Mouse (Mus musculus) bone marrow, adult 2 months (tissue): ENCODE results near the gene Rhbg. TPM values are rescaled to one million over a fixed set of nuclear protein-coding genes. Genes with fewer than 3 reads are reported as not detected.
"Not testable (repeated sequence)": the region's sequence is repeated elsewhere in the genome, so short reads cannot be mapped to it uniquely, and the experiment has no call there.

Experiments
- H3K27ac ChIP-seq: fragments of 200-500 bp; 2 replicates; pipeline ENCODE4 v1.5.1; 2012; ENCODE audit warnings: low read depth, mild to moderate bottlenecking, control low read depth, inconsistent platforms, low read length; ENCODE audit not compliant: control insufficient read depth, poor library complexity, insufficient read depth
- H3K4me1 ChIP-seq: fragments of 200-500 bp; 2 replicates; pipeline ENCODE4 v1.6.1; 2011; ENCODE audit warnings: low read length; ENCODE audit not compliant: control insufficient read depth, insufficient read depth
- H3K4me3 ChIP-seq: fragments of 200-500 bp; replicated peaks from 2 replicates; pipeline ENCODE3; 2011; ENCODE audit warnings: mild to moderate bottlenecking, low read depth, low read length, control low read depth; ENCODE audit not compliant: control insufficient read depth
- CTCF ChIP-seq: fragments of 200-500 bp; IDR thresholded peaks from 2 replicates; pipeline ENCODE4 v1.5.1; 2011; ENCODE audit warnings: low read length, control low read depth; ENCODE audit not compliant: control insufficient read depth, insufficient read depth
- POLR2A ChIP-seq: fragments of 200-500 bp; IDR thresholded peaks from 2 replicates; pipeline ENCODE4 v1.6.1; 2011; ENCODE audit warnings: low read depth, mild to moderate bottlenecking, control low read depth, low read length, borderline replicate concordance; ENCODE audit not compliant: control insufficient read depth
- WGBS: fragments of 180-500 bp; shearing (Covaris S2); methylation state at CpG from one replicate; pipeline ENCODE4 v1.1.7; 2018; 5-methylcytosine and 5-hydroxymethylcytosine counted together
- polyA plus RNA-seq: library from polyadenylated mRNA; stranded (reverse); fragments of >200 nt; gene quantifications from 2 replicates; pipeline ENCODE4 v1.2.4, GENCODE M21; 2011; ENCODE audit warnings: low replicate concordance; ENCODE audit not compliant: missing spikeins, insufficient read depth, insufficient read length

Gene Rhbg
- polyA plus RNA-seq, result not detected in 2 replicates

DNA sequence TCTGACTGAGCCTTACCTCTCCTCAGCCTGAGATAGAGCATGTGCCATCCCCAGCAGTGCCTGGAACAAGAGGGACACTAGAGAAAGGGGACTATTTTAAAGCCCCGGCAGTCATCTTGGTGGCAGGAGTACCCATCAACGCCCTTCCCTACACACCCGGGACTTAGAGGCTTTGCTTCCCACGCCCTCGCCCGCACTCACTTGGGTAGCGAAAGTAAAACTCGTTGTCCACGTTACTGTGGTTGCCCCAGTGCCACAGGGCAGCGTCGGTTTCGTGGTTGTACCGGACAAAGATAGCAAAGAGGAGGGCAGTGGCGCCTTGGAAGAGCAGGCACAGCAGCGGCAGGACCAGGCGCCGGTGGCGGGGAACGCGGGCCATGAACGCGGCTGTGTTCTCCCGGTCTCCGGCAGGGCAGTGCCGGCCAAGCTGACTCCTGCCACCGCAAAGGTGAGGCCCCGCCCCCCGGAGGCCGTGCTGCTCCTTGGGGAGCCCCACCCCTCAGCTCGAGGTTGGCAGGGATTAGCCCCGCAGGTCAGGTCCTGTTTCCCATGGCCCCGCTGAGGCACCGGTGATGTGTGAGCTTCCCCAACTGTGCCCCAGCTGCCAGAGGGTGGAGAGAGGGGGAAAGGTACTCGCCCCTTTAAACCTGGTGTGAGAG, at the start of gene Rhbg:
Gene Rhbg (minus strand): TSS at position 442 of the 659 bp plus-strand sequence.
- WGBS, result under 1% methylated on average over 34 of the region's 34 CpGs
- Histone ChIP-seq H3K27ac (no peak within 1 kb of the TSS), H3K4me3 (peak within 1 kb of the TSS; percentile 61), H3K4me1 (no peaks in the 10 kb centered on the region)
- no peak for TF ChIP-seq POLR2A
- no peak for TF ChIP-seq CTCF

DNA sequence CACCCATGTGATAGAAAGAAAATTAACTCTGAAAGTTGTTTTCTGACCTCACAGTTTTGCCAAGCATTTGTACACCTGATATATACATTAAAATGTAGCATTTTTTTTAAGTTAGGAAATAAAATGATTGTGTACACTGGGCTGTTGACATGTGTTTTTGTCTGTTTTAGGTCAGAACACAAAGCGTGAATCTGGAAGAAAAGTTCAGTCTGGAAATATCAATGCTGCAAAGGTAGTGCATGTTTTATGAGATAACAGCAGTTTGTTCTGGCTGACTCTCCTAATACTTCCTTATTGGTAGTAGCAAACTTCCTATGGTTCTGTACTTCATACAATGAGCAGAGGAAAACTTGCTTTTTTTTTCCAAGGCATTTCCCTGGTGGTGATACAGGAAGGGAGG, 44.7 kb upstream of the Rhbg start:
- 62% methylated on average over 1 of the region's 1 CpGs for WGBS
- Histone ChIP-seq H3K27ac (no peak overlapping the region), H3K4me1 (no peaks in the 10 kb centered on the region; the same call in none of the 2 replicates), H3K4me3 (no peak overlapping the region)
- TF ChIP-seq CTCF, result no peak
- no peak for TF ChIP-seq POLR2A

DNA sequence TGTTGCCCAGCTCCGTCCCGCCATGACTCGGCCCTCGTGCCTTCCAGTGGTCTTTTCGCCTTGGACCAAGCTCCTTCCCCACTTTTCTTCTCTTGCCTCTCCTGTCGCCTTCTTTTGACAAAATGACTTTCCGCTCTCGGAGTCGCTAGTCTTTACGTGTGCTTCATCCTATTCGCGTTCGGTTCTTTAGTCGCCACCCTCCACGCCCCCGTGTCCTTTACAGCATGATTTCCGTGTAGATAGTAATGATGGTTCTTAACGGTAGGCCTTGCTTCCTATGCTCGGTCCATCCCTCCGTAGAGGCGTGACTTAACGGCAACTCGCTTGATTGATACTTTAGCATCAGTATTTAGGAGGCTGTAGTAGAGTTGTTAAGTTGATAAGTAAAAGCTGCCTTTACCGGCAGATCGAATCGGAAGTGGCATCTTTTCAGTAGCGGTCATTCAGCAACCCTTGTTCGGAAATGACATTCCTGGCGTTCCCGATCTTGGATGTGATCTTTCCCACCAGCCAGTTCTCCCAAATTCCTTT, 42.9 kb upstream of the Rhbg start:
- no peak for TF ChIP-seq POLR2A
- no peak for TF ChIP-seq CTCF
- H3K4me1 ChIP-seq, result no peaks in the 10 kb centered on the region; the same call in none of the 2 replicates
- H3K4me3 ChIP-seq, result peak overlapping the region; percentile 97
- whole genome bisulfite sequencing, result under 1% methylated on average over 30 of the region's 30 CpGs
- peak overlapping the region; percentile 84 for H3K27ac ChIP-seq

GRCm38 (mm10) chr3:88296561-88297318, 42.2 kb upstream of the Rhbg start, which contains the start of the genes Tsacc and Cct3:
TSS of gene Tsacc (minus strand) at chr3:88296999.
TSS of gene Cct3 (plus strand) at chr3:88297116.
- H3K4me1 ChIP-seq, result no peaks in the 10 kb centered on the region; the same call in none of the 2 replicates
- under 1% methylated on average over 44 of the region's 44 CpGs for WGBS
- H3K4me3 ChIP-seq, result peak within 1 kb of the TSS; percentile 97
- no peak for TF ChIP-seq CTCF
- peak; percentile 55; the same call in 1 of the 2 replicates for TF ChIP-seq POLR2A
- peak within 1 kb of the TSS; percentile 89 for H3K27ac ChIP-seq

DNA sequence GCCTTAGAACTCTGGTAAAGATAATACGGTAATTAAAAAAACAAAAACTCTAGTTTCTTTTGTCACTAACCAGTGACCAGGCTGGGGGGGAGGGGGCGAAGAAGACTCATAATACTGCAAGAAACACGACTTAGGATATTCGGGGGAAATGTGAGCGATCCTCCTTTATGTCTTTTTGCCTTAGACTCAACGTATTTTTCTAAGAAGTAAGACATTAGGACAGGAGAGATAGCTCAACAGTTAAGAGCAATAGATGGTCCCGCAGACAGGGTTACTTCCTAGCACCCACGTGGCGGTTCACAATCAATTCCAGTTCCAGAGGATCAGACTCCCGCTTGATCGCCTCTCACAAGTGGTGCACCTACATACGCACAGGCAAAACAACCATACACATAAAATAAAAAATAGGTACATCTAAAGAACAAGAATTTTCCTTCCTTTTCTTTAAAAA, 41.6 kb upstream of the Rhbg start:
- under 1% methylated on average over 12 of the region's 12 CpGs for WGBS
- H3K4me3 ChIP-seq, result peak overlapping the region; percentile 82

GRCm38 (mm10) chr3:88295272-88295671, 40.8 kb upstream of the Rhbg start:
- 21% methylated on average over 1 of the region's 1 CpGs for WGBS
- not testable (repeated sequence) for H3K4me3 ChIP-seq, H3K27ac ChIP-seq, H3K4me1 ChIP-seq

More for the DNA sequence above, 41.6 kb upstream of the Rhbg start:
- Histone ChIP-seq H3K27ac (no peak overlapping the region; the same call in 1 of the 2 replicates), H3K4me1 (no peaks in the 10 kb centered on the region; the same call in none of the 2 replicates)
- TF ChIP-seq CTCF, result no peak
- TF ChIP-seq POLR2A, result 0 out of 2 replicates have a peak, but pooled peaks have one; percentile 13

- 51% methylated on average over 4 of the region's 4 CpGs for WGBS
- no peak overlapping the region for H3K27ac ChIP-seq
- TF ChIP-seq CTCF, result peak; percentile 15; the same call in 1 of the 2 replicates
- TF ChIP-seq POLR2A, result no peak
- no peak overlapping the region for H3K4me3 ChIP-seq
- no peaks in the 10 kb centered on the region for H3K4me1 ChIP-seq
Observed at GRCm38 (mm10) chr3:88291970-88292369, 37.5 kb upstream of the Rhbg start.

DNA sequence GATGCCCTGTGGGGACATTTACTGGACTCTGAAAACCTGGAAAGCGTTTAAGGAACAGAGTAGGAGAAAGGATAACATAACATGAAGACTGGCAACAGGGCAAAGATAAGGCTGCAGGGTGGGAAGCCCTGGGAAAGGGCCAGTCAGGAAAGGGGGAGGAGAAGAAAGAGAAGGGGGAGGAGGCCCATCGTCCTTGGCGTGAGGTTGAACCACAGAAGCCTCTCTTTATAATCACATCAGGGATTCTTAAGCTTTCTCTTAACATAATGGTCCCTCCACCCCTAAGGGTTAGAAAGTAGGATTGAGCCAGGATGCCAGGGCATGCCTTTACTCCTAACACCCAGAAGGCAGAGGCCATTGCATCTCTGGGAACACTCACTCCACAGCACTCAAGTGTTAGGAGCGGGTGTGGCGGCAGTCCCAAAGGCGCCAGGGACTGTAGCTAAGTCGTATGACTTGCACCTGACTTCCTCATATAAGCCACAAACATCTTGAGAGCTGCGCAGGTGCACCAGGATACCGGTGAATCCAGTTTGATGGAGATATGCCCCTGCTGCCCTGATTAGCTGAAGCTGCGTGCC, 33.7 kb upstream of the Rhbg start:
- H3K27ac ChIP-seq, H3K4me1 ChIP-seq, H3K4me3 ChIP-seq: not testable (repeated sequence)
- WGBS, result 72% methylated on average over 10 of the region's 10 CpGs
